Mouse (Mus musculus): ENCODE data around the gene Arhgef10l. TPM values are rescaled to one million over a fixed set of nuclear protein-coding genes. Genes with fewer than 3 reads are reported as not detected.

Gene Arhgef10l
- polyA plus RNA-seq, 1 experiment, result 2.2 TPM

DNA sequence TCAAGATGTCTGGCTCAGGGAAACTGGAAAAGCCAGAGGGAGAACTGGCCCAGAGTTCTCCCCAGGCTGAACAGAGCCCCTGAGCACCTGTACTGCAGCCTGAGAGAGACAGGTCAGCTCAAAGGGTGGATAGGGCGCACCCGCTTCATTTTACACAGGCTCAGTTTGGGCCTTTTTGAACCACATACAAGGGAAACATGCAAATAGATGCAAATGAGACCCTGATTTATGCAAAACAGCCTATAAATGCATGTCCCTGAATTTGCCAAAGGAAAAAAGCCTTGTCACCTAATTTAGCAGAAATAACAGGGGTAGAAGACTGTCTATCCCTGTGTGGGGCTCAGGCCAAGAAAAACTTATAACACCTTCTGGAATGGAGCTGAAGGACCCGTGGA lies 160.2 kb downstream of the Arhgef10l start:
- Histone ChIP-seq H3K4me1 (ENCODE audit: control insufficient read depth, insufficient read depth, insufficient read length, low read length) (peaks cover 3% of the 10 kb centered on the region; the same call in 1 of the 2 replicates), H3K4me3 (ENCODE audit: insufficient read depth, low read depth, low read length) (no peak overlapping the region), H3K27ac (replicated peaks; ENCODE audit: low read depth, low read length) (no peak overlapping the region)

- H3K4me1 ChIP-seq (ENCODE audit: control insufficient read depth, insufficient read depth, insufficient read length, low read length), result peaks cover 3% of the 10 kb centered on the region; the same call in 1 of the 2 replicates
These were observed 160.7 kb downstream of the Arhgef10l start for GRCm38 (mm10) chr4:140504921-140505607.

DNA sequence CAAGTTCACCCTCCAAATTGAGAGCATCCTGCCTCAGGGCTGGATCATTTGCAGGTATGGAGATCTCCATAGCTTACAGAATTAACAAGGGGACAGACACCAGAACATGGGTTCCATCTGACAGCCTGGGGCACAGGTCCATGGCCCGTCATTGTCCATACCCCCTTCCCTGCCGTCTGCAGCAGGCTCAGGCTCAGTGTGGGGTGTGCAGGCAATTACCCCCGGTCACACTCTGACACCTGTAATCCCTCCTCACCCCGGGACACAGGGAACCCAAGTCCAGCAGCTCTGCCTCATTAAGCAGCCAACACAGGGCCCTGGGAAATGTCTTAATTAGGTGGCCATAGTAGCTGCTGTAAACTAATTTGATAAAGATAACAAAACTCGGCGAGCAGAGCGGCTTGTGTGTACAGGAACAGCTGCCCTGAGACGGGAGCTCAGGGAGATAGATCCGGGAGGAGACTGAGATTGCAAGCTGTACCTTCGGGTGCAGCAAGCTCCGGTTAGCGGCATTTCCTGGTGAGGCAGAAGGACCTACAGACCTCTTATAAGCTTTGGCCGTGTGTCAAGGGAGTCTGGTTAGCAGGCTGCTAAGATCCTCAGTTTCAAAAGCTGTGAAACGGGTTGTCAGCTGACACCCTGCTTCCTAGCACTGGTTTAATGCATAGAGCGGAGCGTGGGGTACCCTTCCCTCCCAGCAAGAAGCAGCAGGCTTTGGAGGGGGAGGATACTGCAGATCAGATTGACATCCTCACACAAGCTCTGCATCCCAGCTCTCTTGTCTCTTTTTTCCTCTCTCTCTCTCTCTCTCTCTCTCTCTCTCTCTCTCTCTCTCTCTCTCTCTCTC lies 161.5 kb downstream of the Arhgef10l start:
- H3K27ac ChIP-seq (replicated peaks; ENCODE audit: low read depth, low read length), result no peak overlapping the region
- H3K4me1 ChIP-seq (ENCODE audit: control insufficient read depth, insufficient read depth, insufficient read length, low read length), result peaks cover 3% of the 10 kb centered on the region; the same call in 1 of the 2 replicates
- H3K4me3 ChIP-seq (ENCODE audit: insufficient read depth, low read depth, low read length), result no peak overlapping the region

More at GRCm38 (mm10) chr4:140504921-140505607, 160.7 kb downstream of the Arhgef10l start:
- no peak overlapping the region for H3K4me3 ChIP-seq (ENCODE audit: insufficient read depth, low read depth, low read length)
- no peak overlapping the region for H3K27ac ChIP-seq (replicated peaks; ENCODE audit: low read depth, low read length)

DNA sequence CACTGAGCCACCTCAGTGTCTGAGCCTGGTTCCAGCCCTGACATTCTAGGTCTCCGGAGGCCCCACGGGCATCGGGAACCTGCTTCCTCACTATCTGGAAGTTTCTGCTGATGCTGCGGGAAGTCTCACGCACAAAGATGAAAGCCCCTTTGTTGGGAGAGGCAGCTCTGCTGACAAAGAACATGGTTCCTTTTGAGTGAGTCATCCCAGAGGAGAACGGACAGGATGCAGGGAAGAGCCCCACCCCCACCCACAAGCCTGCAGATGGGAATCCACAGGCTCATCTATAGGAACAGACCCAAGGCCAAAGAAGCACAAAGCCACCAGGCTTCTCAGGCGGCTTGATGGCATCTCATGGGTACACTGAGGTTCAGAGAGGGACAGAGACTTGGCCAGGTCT lies 165.0 kb downstream of the Arhgef10l start:
- H3K4me1 ChIP-seq (ENCODE audit: control insufficient read depth, insufficient read depth, insufficient read length, low read length), result no peaks in the 10 kb centered on the region
- H3K27ac ChIP-seq (replicated peaks; ENCODE audit: low read depth, low read length), result no peak overlapping the region
- no peak overlapping the region for H3K4me3 ChIP-seq (ENCODE audit: insufficient read depth, low read depth, low read length)

- Histone ChIP-seq H3K4me3 (ENCODE audit: insufficient read depth, low read depth, low read length) (no peak overlapping the region), H3K27ac (replicated peaks; ENCODE audit: low read depth, low read length) (no peak overlapping the region), H3K4me1 (ENCODE audit: control insufficient read depth, insufficient read depth, insufficient read length, low read length) (no peaks in the 10 kb centered on the region)
These were observed 166.2 kb downstream of the Arhgef10l start for GRCm38 (mm10) chr4:140499571-140499970.

- Histone ChIP-seq H3K4me3 (ENCODE audit: insufficient read depth, low read depth, low read length) (no peak overlapping the region), H3K4me1 (ENCODE audit: control insufficient read depth, insufficient read depth, insufficient read length, low read length) (no peaks in the 10 kb centered on the region)
These were observed 168.6 kb downstream of the Arhgef10l start for GRCm38 (mm10) chr4:140497169-140497568.

DNA sequence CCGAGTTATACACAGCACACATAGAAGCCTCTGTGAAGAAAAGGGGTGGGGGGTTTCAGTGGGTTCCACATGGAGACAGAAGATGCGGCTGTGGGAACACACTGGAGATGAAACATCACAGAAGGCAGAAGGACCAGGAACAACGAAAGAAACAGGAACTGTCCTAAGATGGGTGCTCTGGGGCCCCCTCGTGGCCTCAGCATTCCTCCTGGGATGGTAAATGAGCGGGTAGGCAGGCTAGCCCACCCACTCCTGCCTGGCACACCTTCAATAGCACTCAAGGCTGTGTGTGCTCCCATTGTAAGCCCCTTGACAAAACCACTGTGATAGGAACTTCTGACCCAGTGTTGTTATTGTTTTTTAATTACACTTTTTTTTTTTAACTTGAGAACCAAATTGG lies 174.3 kb downstream of the Arhgef10l start:
- H3K4me3 ChIP-seq (ENCODE audit: insufficient read depth, low read depth, low read length), result no peak overlapping the region
- no peaks in the 10 kb centered on the region for H3K4me1 ChIP-seq (ENCODE audit: control insufficient read depth, insufficient read depth, insufficient read length, low read length)
- H3K27ac ChIP-seq (replicated peaks; ENCODE audit: low read depth, low read length), result no peak overlapping the region

More at GRCm38 (mm10) chr4:140497169-140497568, 168.6 kb downstream of the Arhgef10l start:
- H3K27ac ChIP-seq (replicated peaks; ENCODE audit: low read depth, low read length), result no peak overlapping the region

DNA sequence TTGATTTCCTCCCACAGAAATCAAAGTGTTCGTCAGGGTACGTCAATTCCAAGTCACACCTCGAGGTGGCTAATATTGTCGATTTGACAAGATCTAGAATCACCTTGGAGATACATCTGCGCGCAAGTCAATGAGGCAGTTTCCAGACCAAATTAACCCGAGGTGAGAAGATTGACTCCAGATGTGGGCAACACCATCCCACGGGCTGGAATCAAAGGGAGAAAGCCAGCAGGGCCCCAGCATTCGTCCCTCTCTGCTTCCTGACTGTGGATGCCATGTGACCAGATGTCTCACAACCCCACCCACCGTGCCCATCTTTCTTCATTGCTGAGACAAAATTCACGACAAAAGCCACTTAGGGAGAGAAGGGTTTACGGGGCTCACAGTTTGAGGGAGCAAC lies 180.4 kb downstream of the Arhgef10l start:
- H3K27ac ChIP-seq (replicated peaks; ENCODE audit: low read depth, low read length), result no peak overlapping the region
- no peaks in the 10 kb centered on the region for H3K4me1 ChIP-seq (ENCODE audit: control insufficient read depth, insufficient read depth, insufficient read length, low read length)
- no peak overlapping the region for H3K4me3 ChIP-seq (ENCODE audit: insufficient read depth, low read depth, low read length)

- Histone ChIP-seq H3K4me1 (ENCODE audit: control insufficient read depth, insufficient read depth, insufficient read length, low read length) (no peaks in the 10 kb centered on the region), H3K4me3 (ENCODE audit: insufficient read depth, low read depth, low read length) (no peak overlapping the region), H3K27ac (replicated peaks; ENCODE audit: low read depth, low read length) (no peak overlapping the region)
These were observed 182.7 kb downstream of the Arhgef10l start for GRCm38 (mm10) chr4:140483134-140483533.

- H3K4me1 ChIP-seq (ENCODE audit: control insufficient read depth, insufficient read depth, insufficient read length, low read length), result no peaks in the 10 kb centered on the region
- no peak overlapping the region for H3K27ac ChIP-seq (replicated peaks; ENCODE audit: low read depth, low read length)
- no peak overlapping the region for H3K4me3 ChIP-seq (ENCODE audit: insufficient read depth, low read depth, low read length)
These were observed 185.3 kb downstream of the Arhgef10l start for GRCm38 (mm10) chr4:140480369-140481067.

- H3K4me1 ChIP-seq (ENCODE audit: control insufficient read depth, insufficient read depth, insufficient read length, low read length), result no peaks in the 10 kb centered on the region
- no peak overlapping the region for H3K27ac ChIP-seq (replicated peaks; ENCODE audit: low read depth, low read length)
- no peak overlapping the region for H3K4me3 ChIP-seq (ENCODE audit: insufficient read depth, low read depth, low read length)
These were observed 190.6 kb downstream of the Arhgef10l start for GRCm38 (mm10) chr4:140475194-140475593.

GRCm38 (mm10) chr4:140469760-140470452 lies 195.9 kb downstream of the Arhgef10l start:
- no peaks in the 10 kb centered on the region for H3K4me1 ChIP-seq (ENCODE audit: control insufficient read depth, insufficient read depth, insufficient read length, low read length)
- H3K27ac ChIP-seq (replicated peaks; ENCODE audit: low read depth, low read length), result no peak overlapping the region
- H3K4me3 ChIP-seq (ENCODE audit: insufficient read depth, low read depth, low read length), result no peak overlapping the region

DNA sequence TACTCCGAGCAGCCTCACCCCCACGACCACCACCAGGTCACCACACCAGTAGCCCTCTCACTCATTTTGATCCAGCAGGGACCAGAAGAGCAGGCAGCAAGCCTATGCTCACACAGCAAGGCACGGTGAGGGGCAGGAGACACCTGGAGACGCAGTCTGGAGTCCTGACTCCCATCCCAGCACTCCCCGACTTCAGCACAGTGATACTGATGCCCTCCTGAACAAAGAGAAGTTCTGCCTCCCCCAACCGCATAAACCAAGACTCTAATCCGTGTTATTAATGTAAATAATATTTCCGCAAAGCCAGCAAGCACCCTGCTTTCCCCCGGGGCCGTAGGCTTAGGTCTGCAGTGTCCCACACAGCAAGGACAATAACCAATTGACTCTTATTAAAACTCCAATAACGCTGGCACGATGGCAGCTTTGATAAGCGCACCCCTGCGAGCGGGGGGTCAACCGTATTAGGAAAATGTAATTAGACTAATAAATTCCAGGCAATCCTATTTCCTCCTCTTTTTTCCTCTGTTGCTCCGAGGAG lies 198.5 kb downstream of the Arhgef10l start:
- H3K27ac ChIP-seq (replicated peaks; ENCODE audit: low read depth, low read length), result no peak overlapping the region
- H3K4me3 ChIP-seq (ENCODE audit: insufficient read depth, low read depth, low read length), result no peak overlapping the region
- no peaks in the 10 kb centered on the region for H3K4me1 ChIP-seq (ENCODE audit: control insufficient read depth, insufficient read depth, insufficient read length, low read length)

Data from brown adipose tissue, adult 24 weeks (tissue).